Mouse (Mus musculus) right cerebral cortex, adult 18-20 months (tissue): ENCODE results near the gene Plin5.

Experiments
- DNase-seq: peaks from one replicate; pipeline ENCODE4 v3.0.0; 2022; ENCODE audit warnings: mixed read lengths

Plin5 gene

GRCm38 (mm10) chr17:56132661-56133060, 15.3 kb upstream of the Plin5 start:
- DNase-seq, result no peak

- DNase-seq, result no peak
These were observed 14.4 kb upstream of the Plin5 start for GRCm38 (mm10) chr17:56131814-56132213.

GRCm38 (mm10) chr17:56131136-56131535, 13.7 kb upstream of the Plin5 start:
- DNase-seq, result no peak

GRCm38 (mm10) chr17:56128246-56128645, 10.8 kb upstream of the Plin5 start:
- DNase-seq, result no peak

- DNase-seq, result no peak
These were observed 8.8 kb upstream of the Plin5 start for GRCm38 (mm10) chr17:56126175-56126574.

GRCm38 (mm10) chr17:56125276-56125630, 7.9 kb upstream of the Plin5 start:
- no peak for DNase-seq

- DNase-seq, result peak; percentile 53
These were observed 7.2 kb upstream of the Plin5 start for GRCm38 (mm10) chr17:56124377-56125275.

GRCm38 (mm10) chr17:56123681-56124340, 6.4 kb upstream of the Plin5 start:
- DNase-seq, result no peak

GRCm38 (mm10) chr17:56123161-56123560, 5.8 kb upstream of the Plin5 start:
- DNase-seq, result no peak

GRCm38 (mm10) chr17:56121826-56122225, 4.4 kb upstream of the Plin5 start, which contains the start of gene Lrg1:
TSS of gene Lrg1 (minus strand) at chr17:56122001.
- no peak for DNase-seq

- no peak for DNase-seq
These were observed 2.8 kb upstream of the Plin5 start for GRCm38 (mm10) chr17:56119981-56120880.

- DNase-seq, result no peak
These were observed 2.0 kb upstream of the Plin5 start for GRCm38 (mm10) chr17:56119431-56119830.

GRCm38 (mm10) chr17:56116193-56116592, 1.2 kb downstream of the Plin5 start:
- no peak for DNase-seq

- no peak for DNase-seq
These were observed 4.7 kb downstream of the Plin5 start for GRCm38 (mm10) chr17:56112743-56113142.

- DNase-seq, result peak; percentile 58
These were observed 5.5 kb downstream of the Plin5 start for GRCm38 (mm10) chr17:56111864-56112263.

- DNase-seq, result no peak
These were observed 6.4 kb downstream of the Plin5 start for GRCm38 (mm10) chr17:56111021-56111420.

GRCm38 (mm10) chr17:56110571-56110970, 6.8 kb downstream of the Plin5 start:
- DNase-seq, result no peak

GRCm38 (mm10) chr17:56109219-56110051, 8.0 kb downstream of the Plin5 start, which contains the start of gene Plin4:
TSS of gene Plin4 (minus strand) at chr17:56109803.
- no peak for DNase-seq

- peak; percentile 85 for DNase-seq
These were observed 8.9 kb downstream of the Plin5 start for GRCm38 (mm10) chr17:56108334-56109044.

GRCm38 (mm10) chr17:56107736-56108135, 9.7 kb downstream of the Plin5 start:
- no peak for DNase-seq

- DNase-seq, result no peak
These were observed 10.4 kb downstream of the Plin5 start for GRCm38 (mm10) chr17:56106981-56107380.
